Mouse (Mus musculus) heart, embryonic 14.5 days (tissue): ENCODE data around the gene Ankrd10. TPM values are rescaled to one million over a fixed set of nuclear protein-coding genes. Genes with fewer than 3 reads are reported as not detected.
A peak's percentile ranks its signal among the peaks of the same experiment; 100 is the strongest.

Experiments used
- ATAC-seq: fragments of 200-750 bp; cut with Nextera tagmentation; 2 replicates; pipeline ENCODE4 v1.8.0; 2017; ENCODE audit warnings: low read depth, moderate TSS enrichment; ENCODE audit not compliant: insufficient number of reproducible peaks, insufficient read depth, low FRiP score
- H3K27ac ChIP-seq, 2 experiments: fragments of 200-500 bp in 1 of 2; fragments of 300-500 bp in 1 of 2; sonication (generic) in 1 of 2; replicated peaks in 1 of 2; 2 replicates each; pipeline ENCODE4 v1.5.1; 2012 to 2014; ENCODE audit warnings: low read depth in 2 of 2, low read length in 2 of 2, control low read depth in 1 of 2, mild to moderate bottlenecking in 1 of 2, mixed read lengths in 1 of 2; ENCODE audit not compliant: control insufficient read depth in 1 of 2, insufficient read depth in 1 of 2
- H3K27me3 ChIP-seq: fragments of 300-500 bp; sonication (generic); 2 replicates; pipeline ENCODE4 v1.6.1; 2014; ENCODE audit warnings: mild to moderate bottlenecking, low read length, control low read depth; ENCODE audit not compliant: control insufficient read depth, insufficient read depth
- H3K36me3 ChIP-seq: fragments of 300-500 bp; sonication (generic); 2 replicates; pipeline ENCODE4 v1.6.1; 2014; ENCODE audit warnings: mild to moderate bottlenecking, control low read depth, low read length, mixed read lengths; ENCODE audit not compliant: control insufficient read depth, insufficient read depth
- H3K4me1 ChIP-seq, 2 experiments: fragments of 200-500 bp in 1 of 2; fragments of 300-500 bp in 1 of 2; sonication (generic) in 1 of 2; 2 replicates each; pipeline ENCODE4 v1.6.1; 2012 to 2014; ENCODE audit warnings: low read length in 2 of 2, control low read depth in 1 of 2, mixed read lengths in 1 of 2; ENCODE audit not compliant: control insufficient read depth in 2 of 2, insufficient read depth in 2 of 2
- H3K4me2 ChIP-seq: fragments of 300-500 bp; sonication (generic); 2 replicates; pipeline ENCODE4 v1.6.1; 2014; ENCODE audit warnings: mild to moderate bottlenecking, low read length
- H3K4me3 ChIP-seq, 2 experiments: fragments of 200-500 bp in 1 of 2; fragments of 300-500 bp in 1 of 2; sonication (generic) in 1 of 2; 2 replicates each; pipeline ENCODE4 v1.5.1; 2012 to 2014; ENCODE audit warnings: low read length in 2 of 2, mild to moderate bottlenecking in 2 of 2, control low read depth in 1 of 2, low read depth in 1 of 2, moderate library complexity in 1 of 2; ENCODE audit not compliant: control insufficient read depth in 1 of 2, insufficient read depth in 1 of 2
- H3K9ac ChIP-seq: fragments of 300-500 bp; sonication (generic); 2 replicates; pipeline ENCODE4 v1.6.1; 2014; ENCODE audit warnings: mild to moderate bottlenecking, low read length
- H3K9me3 ChIP-seq: fragments of 300-500 bp; sonication (generic); 2 replicates; pipeline ENCODE4 v1.6.1; 2016; ENCODE audit warnings: low read length, control low read depth; ENCODE audit not compliant: control insufficient read depth
- WGBS: fragments of 180-500 bp; shearing (Covaris S2); extraction: QIAGEN DNeasy Blood & Tissue Kit; methylation state at CpG from one replicate; pipeline ENCODE4 v1.1.7; 2014; 5-methylcytosine and 5-hydroxymethylcytosine counted together
- polyA plus RNA-seq: library from polyadenylated mRNA; unstranded; fragments of >200 nt; fragmentation: Nextera tagmentation; extraction: Ambion mirVana; gene quantifications from 2 replicates; pipeline ENCODE4 v1.2.1, GENCODE M21; 2014

Gene Ankrd10
- polyA plus RNA-seq, 1 experiment from 2014 or later, result 69.1 TPM

DNA sequence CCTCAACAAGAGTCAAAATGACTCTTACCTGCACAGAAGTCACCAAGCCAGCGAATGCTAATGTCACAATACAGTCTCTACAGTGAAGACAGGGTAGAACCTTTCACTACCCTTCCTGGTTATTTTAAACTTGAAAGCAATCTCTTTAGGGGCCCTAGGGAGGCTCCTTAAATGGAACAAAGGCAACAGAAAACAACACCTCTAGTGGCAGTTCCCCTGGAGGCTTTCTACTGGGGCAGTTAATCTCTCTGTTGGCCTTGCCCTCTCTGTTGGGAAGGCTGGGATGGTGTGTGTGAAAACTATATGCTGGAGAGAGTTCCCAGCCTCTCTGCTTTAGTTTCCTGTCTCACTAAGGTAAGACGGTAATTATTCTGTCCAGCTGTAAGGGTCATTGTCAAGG lies 5.0 kb upstream of the Ankrd10 start:
- Histone ChIP-seq H3K4me1 (peaks cover 0 to 8% of the 10 kb centered on the region in 2 experiments; a peak in 2 of 4 replicates), H3K9me3 (peaks cover 5% of the 10 kb centered on the region; the same call in 1 of the 2 replicates)
- 53% methylated on average over 2 of the region's 2 CpGs for WGBS

DNA sequence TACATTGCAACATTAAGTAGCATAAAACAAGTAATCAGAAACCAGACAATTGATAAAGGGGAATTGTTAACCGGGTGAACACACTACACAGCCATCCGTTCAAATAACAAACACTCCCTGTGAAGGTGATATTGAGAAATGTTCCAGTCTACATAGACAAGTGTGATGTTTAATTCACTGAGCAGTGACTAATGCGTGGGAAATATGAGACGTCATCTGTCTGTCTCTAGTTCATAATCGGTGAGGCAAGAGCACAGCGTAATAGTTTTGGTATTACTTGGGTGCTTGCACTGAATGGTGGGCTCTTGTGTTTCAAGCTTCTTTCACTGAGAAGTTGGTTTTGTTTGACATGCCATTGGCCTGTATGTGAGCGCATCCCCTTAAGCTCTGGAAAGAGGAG lies 2.0 kb upstream of the Ankrd10 start:
- no peak for ATAC-seq
- no peak overlapping the region for H3K4me2 ChIP-seq
- peaks cover 5 to 22% of the 10 kb centered on the region in 2 experiments for H3K4me1 ChIP-seq
- H3K27ac ChIP-seq, result no peak overlapping the region
- no peaks in the 10 kb centered on the region for H3K36me3 ChIP-seq
- H3K4me3 ChIP-seq, result no peak overlapping the region
- no peaks in the 10 kb centered on the region for H3K27me3 ChIP-seq
- H3K9ac ChIP-seq, result no peak overlapping the region
- peaks cover 5% of the 10 kb centered on the region; the same call in 1 of the 2 replicates for H3K9me3 ChIP-seq
- whole genome bisulfite sequencing, result 90% methylated on average over 7 of the region's 7 CpGs

More for the DNA sequence above, 5.0 kb upstream of the Ankrd10 start:
- Histone ChIP-seq H3K4me3 (no peak overlapping the region), H3K4me2 (no peak overlapping the region), H3K27me3 (no peaks in the 10 kb centered on the region), H3K9ac (no peak overlapping the region), H3K36me3 (no peaks in the 10 kb centered on the region), H3K27ac (0 out of 4 replicates have a peak overlapping the region, but pooled peaks of 1 of the 2 experiments have one; percentile 6)
- no peak for ATAC-seq

GRCm38 (mm10) chr8:11636324-11637057 lies 934 bp upstream of the Ankrd10 start:
- Histone ChIP-seq H3K4me3 (peak overlapping the region; percentile 74 to 98), H3K4me2 (peak overlapping the region; percentile 77), H3K27me3 (no peaks in the 10 kb centered on the region), H3K27ac (peak overlapping the region; percentile 72 to 98), H3K4me1 (peaks cover 7 to 32% of the 10 kb centered on the region in 2 experiments), H3K9ac (peak overlapping the region; percentile 99), H3K36me3 (peaks cover 5% of the 10 kb centered on the region), H3K9me3 (peaks cover 2% of the 10 kb centered on the region; the same call in 1 of the 2 replicates)
- 5% methylated on average over 30 of the region's 30 CpGs for WGBS
- ATAC-seq, result peak; percentile 63

GRCm38 (mm10) chr8:11635012-11635577 lies 462 bp downstream of the Ankrd10 start:
- peak overlapping the region; percentile 74 to 98 for H3K4me3 ChIP-seq
- peak; percentile 67 for ATAC-seq
- H3K27me3 ChIP-seq, result no peaks in the 10 kb centered on the region
- H3K4me2 ChIP-seq, result peak overlapping the region; percentile 77
- peak overlapping the region; percentile 99 for H3K9ac ChIP-seq
- WGBS, result under 1% methylated on average over 70 of the region's 70 CpGs
- H3K36me3 ChIP-seq, result peaks cover 19% of the 10 kb centered on the region
- H3K9me3 ChIP-seq, result no peaks in the 10 kb centered on the region
- peaks cover 9 to 39% of the 10 kb centered on the region in 2 experiments for H3K4me1 ChIP-seq
- peak overlapping the region; percentile 92 to 98 for H3K27ac ChIP-seq

- H3K27ac ChIP-seq, result peak overlapping the region; percentile 47 to 98
- H3K9ac ChIP-seq, result peak overlapping the region; percentile 99
- peak overlapping the region; percentile 74 to 98 for H3K4me3 ChIP-seq
- H3K9me3 ChIP-seq, result no peaks in the 10 kb centered on the region
- WGBS, result 1% methylated on average over 39 of the region's 39 CpGs
- no peaks in the 10 kb centered on the region for H3K27me3 ChIP-seq
- peak overlapping the region; percentile 77 for H3K4me2 ChIP-seq
- peaks cover 23% of the 10 kb centered on the region for H3K36me3 ChIP-seq
- peaks cover 9 to 39% of the 10 kb centered on the region in 2 experiments for H3K4me1 ChIP-seq
- ATAC-seq, result no peak
Observed at GRCm38 (mm10) chr8:11634331-11635011, 1.1 kb downstream of the Ankrd10 start.

- Histone ChIP-seq H3K9me3 (no peaks in the 10 kb centered on the region), H3K9ac (peak overlapping the region; percentile 99)
- ATAC-seq, result no peak
Observed at GRCm38 (mm10) chr8:11633414-11633813, 2.1 kb downstream of the Ankrd10 start.

GRCm38 (mm10) chr8:11632406-11632805 lies 3.2 kb downstream of the Ankrd10 start:
- Histone ChIP-seq H3K9me3 (no peaks in the 10 kb centered on the region), H3K36me3 (peaks cover 40% of the 10 kb centered on the region), H3K4me3 (no peak overlapping the region; a peak in 1 of 4 replicates), H3K4me2 (peak overlapping the region; percentile 77), H3K27me3 (no peaks in the 10 kb centered on the region), H3K27ac (peak overlapping the region; percentile 74 to 77), H3K4me1 (peaks cover 9 to 44% of the 10 kb centered on the region in 2 experiments), H3K9ac (peak overlapping the region; percentile 99)
- WGBS, result 2% methylated on average over 2 of the region's 2 CpGs
- ATAC-seq, result no peak

More at GRCm38 (mm10) chr8:11633414-11633813, 2.1 kb downstream of the Ankrd10 start:
- H3K4me3 ChIP-seq, result peak overlapping the region; percentile 74 to 98
- H3K36me3 ChIP-seq, result peaks cover 30% of the 10 kb centered on the region
- WGBS, result 24% methylated on average over 7 of the region's 7 CpGs
- peak overlapping the region; percentile 36 to 77 for H3K27ac ChIP-seq
- no peaks in the 10 kb centered on the region for H3K27me3 ChIP-seq
- peaks cover 9 to 44% of the 10 kb centered on the region in 2 experiments for H3K4me1 ChIP-seq
- H3K4me2 ChIP-seq, result peak overlapping the region; percentile 77
